Mouse (Mus musculus) spleen, adult 2 months (tissue): ENCODE results near the gene Map3k12.

Experiments used
- CTCF ChIP-seq: fragments of 200-500 bp; IDR thresholded peaks from 2 replicates; pipeline ENCODE4 v1.5.1; 2011; ENCODE audit warnings: mild to moderate bottlenecking, inconsistent platforms; ENCODE audit not compliant: insufficient read depth, insufficient read length, insufficient replicate concordance; ENCODE audit errors: extremely low read depth
- POLR2A ChIP-seq: fragments of 200-500 bp; IDR thresholded peaks from 2 replicates; pipeline ENCODE4 v1.6.1; 2011; ENCODE audit warnings: low read depth, low read length, inconsistent platforms

- TF ChIP-seq CTCF (no peak), POLR2A (no peak)
These were observed 10.0 kb downstream of the Map3k12 start for GRCm38 (mm10) chr15:102506864-102507263.
